Mouse (Mus musculus): ENCODE results near the gene Lyst. TPM values are rescaled to one million over a fixed set of nuclear protein-coding genes. Genes with fewer than 3 reads are reported as not detected.

Gene Lyst
- polyA plus RNA-seq, 1 experiment, result 1.7 TPM

- Histone ChIP-seq H3K27me3 (ENCODE audit: control insufficient read depth, insufficient read depth, insufficient read length) (no peaks in the 10 kb centered on the region), H3K79me3 (ENCODE audit: low read depth) (no peaks in the 10 kb centered on the region), H3K36me3 (ENCODE audit: control insufficient read depth, insufficient read depth) (no peaks in the 10 kb centered on the region), H3ac (ENCODE audit: control insufficient read depth, insufficient read length, low read depth) (no peak overlapping the region), H3K4me3 (ENCODE audit: insufficient read depth, poor library complexity, severe bottlenecking) (no peak overlapping the region), H3K79me2 (ENCODE audit: control insufficient read depth, insufficient read depth) (no peaks in the 10 kb centered on the region)
- TF ChIP-seq CTCF (IDR thresholded peaks at IDR 0.05; ENCODE audit: control insufficient read depth, insufficient read depth, insufficient read length), result no peak
- TF ChIP-seq CEBPB (IDR thresholded peaks at IDR 0.05; ENCODE audit: low read depth), result no peak
- TF ChIP-seq USF1 (IDR thresholded peaks at IDR 0.05; ENCODE audit: low read depth), result no peak
- no peak for TF ChIP-seq MAX (IDR thresholded peaks at IDR 0.05)
- TF ChIP-seq MYOD1 (IDR thresholded peaks at IDR 0.05; ENCODE audit: control insufficient read depth, insufficient read length, low read depth), result no peak
- TF ChIP-seq MYOG (IDR thresholded peaks at IDR 0.05; ENCODE audit: control insufficient read depth, extremely low read depth, insufficient read length), result no peak
- no peak for TF ChIP-seq FOSL1 (IDR thresholded peaks at IDR 0.05; ENCODE audit: insufficient read depth, low read length, poor library complexity, severe bottlenecking)
These were observed 21.4 kb upstream of the Lyst start for GRCm38 (mm10) chr13:13568824-13569223.

- H3K79me2 ChIP-seq (ENCODE audit: control insufficient read depth, insufficient read depth), result no peaks in the 10 kb centered on the region
- H3K4me3 ChIP-seq (ENCODE audit: insufficient read depth, poor library complexity, severe bottlenecking), result no peak overlapping the region
- no peak for TF ChIP-seq CEBPB (IDR thresholded peaks at IDR 0.05; ENCODE audit: low read depth)
- no peak for TF ChIP-seq USF1 (IDR thresholded peaks at IDR 0.05; ENCODE audit: low read depth)
- TF ChIP-seq CTCF (IDR thresholded peaks at IDR 0.05; ENCODE audit: control insufficient read depth, insufficient read depth, insufficient read length), result no peak
- TF ChIP-seq MYOD1 (IDR thresholded peaks at IDR 0.05; ENCODE audit: control insufficient read depth, insufficient read length, low read depth), result no peak
- no peak for TF ChIP-seq MAX (IDR thresholded peaks at IDR 0.05)
- TF ChIP-seq FOSL1 (IDR thresholded peaks at IDR 0.05; ENCODE audit: insufficient read depth, low read length, poor library complexity, severe bottlenecking), result no peak
- no peak for TF ChIP-seq MYOG (IDR thresholded peaks at IDR 0.05; ENCODE audit: control insufficient read depth, extremely low read depth, insufficient read length)
- H3K79me3 ChIP-seq (ENCODE audit: low read depth), result no peaks in the 10 kb centered on the region
- H3K27me3 ChIP-seq (ENCODE audit: control insufficient read depth, insufficient read depth, insufficient read length), result no peaks in the 10 kb centered on the region
- H3K36me3 ChIP-seq (ENCODE audit: control insufficient read depth, insufficient read depth), result no peaks in the 10 kb centered on the region
- no peak overlapping the region for H3ac ChIP-seq (ENCODE audit: control insufficient read depth, insufficient read length, low read depth)
These were observed 20.6 kb upstream of the Lyst start for GRCm38 (mm10) chr13:13569603-13570002.

- Histone ChIP-seq H3K27me3 (ENCODE audit: control insufficient read depth, insufficient read depth, insufficient read length) (no peaks in the 10 kb centered on the region), H3K79me2 (ENCODE audit: control insufficient read depth, insufficient read depth) (no peaks in the 10 kb centered on the region), H3K36me3 (ENCODE audit: control insufficient read depth, insufficient read depth) (no peaks in the 10 kb centered on the region), H3K79me3 (ENCODE audit: low read depth) (no peaks in the 10 kb centered on the region), H3K4me3 (ENCODE audit: insufficient read depth, poor library complexity, severe bottlenecking) (no peak overlapping the region), H3ac (ENCODE audit: control insufficient read depth, insufficient read length, low read depth) (no peak overlapping the region)
- no peak for TF ChIP-seq CTCF (IDR thresholded peaks at IDR 0.05; ENCODE audit: control insufficient read depth, insufficient read depth, insufficient read length)
- TF ChIP-seq USF1 (IDR thresholded peaks at IDR 0.05; ENCODE audit: low read depth), result no peak
These were observed 17.9 kb upstream of the Lyst start for GRCm38 (mm10) chr13:13572060-13572835.

- Histone ChIP-seq H3K27me3 (ENCODE audit: control insufficient read depth, insufficient read depth, insufficient read length) (no peaks in the 10 kb centered on the region), H3K79me2 (ENCODE audit: control insufficient read depth, insufficient read depth) (no peaks in the 10 kb centered on the region), H3K36me3 (ENCODE audit: control insufficient read depth, insufficient read depth) (no peaks in the 10 kb centered on the region), H3K79me3 (ENCODE audit: low read depth) (no peaks in the 10 kb centered on the region), H3K4me3 (ENCODE audit: insufficient read depth, poor library complexity, severe bottlenecking) (no peak overlapping the region), H3ac (ENCODE audit: control insufficient read depth, insufficient read length, low read depth) (no peak overlapping the region)
- TF ChIP-seq FOSL1 (IDR thresholded peaks at IDR 0.05; ENCODE audit: insufficient read depth, low read length, poor library complexity, severe bottlenecking) (no peak), MYOD1 (IDR thresholded peaks at IDR 0.05; ENCODE audit: control insufficient read depth, insufficient read length, low read depth) (no peak), USF1 (IDR thresholded peaks at IDR 0.05; ENCODE audit: low read depth) (no peak), CEBPB (IDR thresholded peaks at IDR 0.05; ENCODE audit: low read depth) (no peak)
These were observed 17.3 kb upstream of the Lyst start for GRCm38 (mm10) chr13:13572941-13573340.

- no peak for TF ChIP-seq MYOD1 (IDR thresholded peaks at IDR 0.05; ENCODE audit: control insufficient read depth, insufficient read length, low read depth)
- peak; percentile 43 for TF ChIP-seq FOSL1 (IDR thresholded peaks at IDR 0.05; ENCODE audit: insufficient read depth, low read length, poor library complexity, severe bottlenecking)
- TF ChIP-seq CEBPB (IDR thresholded peaks at IDR 0.05; ENCODE audit: low read depth), result peak; percentile 84
- TF ChIP-seq USF1 (IDR thresholded peaks at IDR 0.05; ENCODE audit: low read depth), result peak; percentile 85
- no peak overlapping the region for H3ac ChIP-seq (ENCODE audit: control insufficient read depth, insufficient read length, low read depth)
- H3K27me3 ChIP-seq (ENCODE audit: control insufficient read depth, insufficient read depth, insufficient read length), result no peaks in the 10 kb centered on the region
- H3K79me3 ChIP-seq (ENCODE audit: low read depth), result no peaks in the 10 kb centered on the region
- no peaks in the 10 kb centered on the region for H3K79me2 ChIP-seq (ENCODE audit: control insufficient read depth, insufficient read depth)
- H3K36me3 ChIP-seq (ENCODE audit: control insufficient read depth, insufficient read depth), result no peaks in the 10 kb centered on the region
- H3K4me3 ChIP-seq (ENCODE audit: insufficient read depth, poor library complexity, severe bottlenecking), result no peak overlapping the region
These were observed 16.5 kb upstream of the Lyst start for GRCm38 (mm10) chr13:13573572-13574257.

All from C2C12 (cell line).